Mouse (Mus musculus) liver, adult 2 months (tissue): ENCODE data around the gene Higd1c. TPM values are rescaled to one million over a fixed set of nuclear protein-coding genes. Genes with fewer than 3 reads are reported as not detected.
"Not testable (repeated sequence)": the region's sequence is repeated elsewhere in the genome, so short reads cannot be mapped to it uniquely, and the experiment has no call there.

Experiments used
- DNase-seq: peaks from one replicate; pipeline ENCODE4 v3.0.0-alpha.2; 2011; ENCODE audit warnings: low read depth, low spot score; ENCODE audit errors: extremely low read depth
- H3K27ac ChIP-seq: fragments of 200-500 bp; replicated peaks from 2 replicates; pipeline ENCODE4 v1.5.1; 2012; ENCODE audit warnings: low read depth, mild to moderate bottlenecking, control low read depth, inconsistent platforms, low read length; ENCODE audit not compliant: insufficient read depth
- H3K27me3 ChIP-seq: fragments of 200-500 bp; 2 replicates; pipeline ENCODE4 v1.6.1; 2012; ENCODE audit warnings: mild to moderate bottlenecking, moderate library complexity, low read length, inconsistent platforms; ENCODE audit not compliant: control insufficient read depth, insufficient read depth
- H3K36me3 ChIP-seq: fragments of 200-500 bp; 2 replicates; pipeline ENCODE4 v1.6.1; 2012; ENCODE audit warnings: low read length, inconsistent platforms; ENCODE audit not compliant: control insufficient read depth, insufficient read depth
- H3K4me1 ChIP-seq: fragments of 200-500 bp; 2 replicates; pipeline ENCODE4 v1.6.1; 2011; ENCODE audit warnings: low read length; ENCODE audit not compliant: control insufficient read depth, insufficient read depth
- H3K4me3 ChIP-seq: fragments of 200-500 bp; 2 replicates; pipeline ENCODE4 v1.5.1; 2011; ENCODE audit warnings: low read depth, mild to moderate bottlenecking, control low read depth, low read length, moderate library complexity; ENCODE audit not compliant: insufficient read depth
- H3K79me2 ChIP-seq: fragments of 200-500 bp; 2 replicates; pipeline ENCODE4 v1.6.1; 2012; ENCODE audit warnings: inconsistent platforms, mild to moderate bottlenecking, low read length, moderate library complexity; ENCODE audit not compliant: control insufficient read depth, insufficient read depth
- H3K9ac ChIP-seq: fragments of 200-500 bp; 2 replicates; pipeline ENCODE4 v1.6.1; 2012; ENCODE audit warnings: low read depth, mild to moderate bottlenecking, control low read depth, inconsistent platforms, low read length
- CTCF ChIP-seq: fragments of 200-500 bp; IDR thresholded peaks from 2 replicates; pipeline ENCODE4 v1.5.1; 2011; ENCODE audit warnings: low read depth, low read length, control low read depth
- POLR2A ChIP-seq: fragments of 200-500 bp; IDR thresholded peaks from 2 replicates; pipeline ENCODE4 v1.6.1; 2011; ENCODE audit warnings: low read length, control low read depth; ENCODE audit not compliant: insufficient read depth; ENCODE audit errors: extremely low read depth
- WGBS: fragments of 180-500 bp; shearing (Covaris S2); methylation state at CpG from one replicate; pipeline ENCODE4 v1.1.7; 2018; 5-methylcytosine and 5-hydroxymethylcytosine counted together
- polyA plus RNA-seq: library from polyadenylated mRNA; depleted of rRNA; stranded (reverse); fragments of >200 nt; gene quantifications from 2 replicates; pipeline ENCODE4 v1.2.3, GENCODE M21; 2012; rRNA removed
- total RNA-seq: library from RNA; depleted of rRNA; stranded (reverse); fragments of >200 nt; gene quantifications from 2 replicates; pipeline ENCODE4 v1.2.3, GENCODE M21; 2014; rRNA removed

Higd1c gene
- total RNA-seq (not detected in 2 replicates), polyA plus RNA-seq (not detected in 2 replicates)

DNA sequence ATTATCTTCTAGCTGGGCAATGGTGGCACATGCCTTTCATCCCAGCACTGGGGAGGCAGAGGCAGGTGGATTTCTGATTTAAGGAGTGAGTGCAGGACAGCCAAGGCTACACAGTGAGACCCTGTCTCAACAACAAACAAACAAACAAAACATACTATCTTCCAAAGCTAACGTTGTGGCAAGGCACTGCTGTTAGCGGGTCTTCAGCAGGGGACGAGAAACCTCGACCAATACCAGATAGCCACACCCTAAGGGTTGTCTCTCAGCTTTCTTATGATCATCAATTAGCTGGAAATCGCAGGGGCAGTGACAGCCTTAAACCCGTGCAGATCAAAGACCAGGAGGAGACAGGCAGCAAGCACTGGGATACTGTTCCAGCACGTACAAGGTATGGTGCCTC, at the start of gene Higd1c:
Gene Higd1c (plus strand): TSS at position 301 of the 400 bp plus-strand sequence.
- DNase-seq, result no peak
- no peak within 1 kb of the TSS for H3K4me3 ChIP-seq
- H3K4me1 ChIP-seq, result no peaks in the 10 kb centered on the region
- no peak within 1 kb of the TSS for H3K27ac ChIP-seq
- no peak for TF ChIP-seq POLR2A
- no peak for TF ChIP-seq CTCF
- no peaks in the 10 kb centered on the region for H3K27me3 ChIP-seq
- H3K79me2 ChIP-seq, result no peaks in the 10 kb centered on the region
- 79% methylated on average over 7 of the region's 7 CpGs for WGBS
- no peak within 1 kb of the TSS for H3K9ac ChIP-seq
- no peaks in the 10 kb centered on the region for H3K36me3 ChIP-seq

- Histone ChIP-seq H3K36me3 (peaks cover 13% of the 10 kb centered on the region; the same call in 1 of the 2 replicates), H3K27ac (peak overlapping the region; percentile 90), H3K4me1 (peaks cover 27% of the 10 kb centered on the region)
- peak; percentile 97 for DNase-seq
- H3K79me2 ChIP-seq, H3K9ac ChIP-seq, H3K4me3 ChIP-seq, H3K27me3 ChIP-seq: not testable (repeated sequence)
- 9% methylated on average over 4 of the region's 4 CpGs for WGBS
Observed at GRCm38 (mm10) chr15:100318014-100318671, 46.2 kb upstream of the Higd1c start.

DNA sequence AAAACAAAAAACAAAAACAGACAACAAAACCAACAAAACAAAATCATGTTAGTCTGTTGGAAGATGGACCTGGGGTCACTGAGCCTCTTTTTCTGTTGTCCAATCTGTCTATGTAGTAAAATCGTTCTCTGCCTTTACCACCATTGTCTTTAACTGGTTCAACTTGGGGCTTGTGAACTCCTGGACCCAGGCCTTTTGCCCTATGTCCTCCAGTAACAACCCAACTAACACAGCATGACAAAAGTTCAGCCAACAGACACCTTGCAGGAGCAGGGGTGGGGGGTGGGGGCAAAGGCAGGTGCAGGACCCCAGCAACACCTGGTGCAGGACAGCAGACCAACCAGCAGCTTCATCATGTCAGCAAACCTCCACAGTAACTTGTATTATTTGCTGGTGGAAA, 44.5 kb upstream of the Higd1c start:
- Histone ChIP-seq H3K27ac (peak overlapping the region; percentile 90), H3K36me3 (0 out of 2 replicates have a peak, but pooled peaks cover 1% of the 10 kb centered on the region), H3K9ac (peak overlapping the region; percentile 25; the same call in 1 of the 2 replicates), H3K4me1 (peaks cover 27% of the 10 kb centered on the region), H3K27me3 (no peaks in the 10 kb centered on the region), H3K4me3 (no peak overlapping the region), H3K79me2 (no peaks in the 10 kb centered on the region)
- WGBS, result 33% methylated on average over 1 of the region's 1 CpGs
- DNase-seq, result peak; percentile 75
- TF ChIP-seq POLR2A, result no peak
- no peak for TF ChIP-seq CTCF

DNA sequence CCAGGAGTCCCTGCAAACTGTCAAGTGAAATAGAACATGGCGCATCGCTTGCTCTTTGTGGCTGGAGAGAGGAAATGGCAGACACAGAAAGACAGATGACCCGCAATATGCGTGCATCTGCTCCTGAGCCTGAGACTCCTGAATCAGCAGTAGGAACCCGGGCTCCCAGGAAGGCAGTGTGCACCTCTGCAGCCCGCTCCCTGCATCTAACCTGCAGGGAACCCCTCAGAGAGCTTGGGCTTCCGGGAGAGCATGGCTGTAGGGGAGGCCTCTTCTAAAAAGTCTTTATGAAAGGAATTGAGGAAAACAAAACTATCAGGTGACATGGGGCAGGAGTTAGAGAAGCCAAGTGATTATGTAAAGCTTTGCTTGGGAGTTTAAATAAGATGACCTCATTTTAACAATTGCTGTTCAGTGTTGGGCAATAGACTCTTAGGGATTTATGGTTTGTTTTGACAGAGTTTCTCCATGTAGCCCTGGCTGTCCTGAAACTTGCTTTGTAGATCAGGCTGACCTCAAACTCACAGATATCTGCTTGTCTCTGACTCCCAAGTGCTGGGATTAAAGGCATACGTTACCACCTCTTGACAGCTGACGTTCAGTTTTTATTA, 43.9 kb upstream of the Higd1c start:
- no peaks in the 10 kb centered on the region for H3K79me2 ChIP-seq
- H3K9ac ChIP-seq, result peak overlapping the region; percentile 51
- H3K27me3 ChIP-seq, result no peaks in the 10 kb centered on the region
- H3K27ac ChIP-seq, result peak overlapping the region; percentile 98
- peak; percentile 94 for DNase-seq
- H3K4me1 ChIP-seq, result peaks cover 27% of the 10 kb centered on the region
- TF ChIP-seq POLR2A, result no peak
- no peak for TF ChIP-seq CTCF
- WGBS, result 31% methylated on average over 9 of the region's 9 CpGs
- H3K4me3 ChIP-seq, result no peak overlapping the region
- H3K36me3 ChIP-seq, result 0 out of 2 replicates have a peak, but pooled peaks cover 1% of the 10 kb centered on the region

- Histone ChIP-seq H3K4me3 (no peak overlapping the region), H3K36me3 (no peaks in the 10 kb centered on the region), H3K27ac (peak overlapping the region; percentile 98), H3K4me1 (peaks cover 27% of the 10 kb centered on the region), H3K79me2 (no peaks in the 10 kb centered on the region), H3K27me3 (no peaks in the 10 kb centered on the region), H3K9ac (peak overlapping the region; percentile 51)
- DNase-seq, result peak; percentile 97
- peak; percentile 91 for TF ChIP-seq CTCF
- TF ChIP-seq POLR2A, result no peak
- whole genome bisulfite sequencing, result 13% methylated on average over 5 of the region's 5 CpGs
Observed at GRCm38 (mm10) chr15:100321134-100321533, 43.2 kb upstream of the Higd1c start.
